Mouse (Mus musculus) liver, embryonic 15.5 days (tissue): ENCODE results near the gene Ifi35. TPM values are rescaled to one million over a fixed set of nuclear protein-coding genes. Genes with fewer than 3 reads are reported as not detected.
"Not testable (repeated sequence)": the region's sequence is repeated elsewhere in the genome, so short reads cannot be mapped to it uniquely, and the experiment has no call there.

Experiments used
- ATAC-seq: fragments of 200-750 bp; cut with Nextera tagmentation; 2 replicates; pipeline ENCODE4 v1.8.0; 2017; ENCODE audit warnings: moderate number of reproducible peaks, mild to moderate bottlenecking, moderate library complexity; ENCODE audit not compliant: insufficient read depth
- H3K27ac ChIP-seq: fragments of 300-500 bp; sonication (generic); replicated peaks from 2 replicates; pipeline ENCODE4 v1.5.1; 2015; ENCODE audit warnings: mild to moderate bottlenecking, inconsistent platforms
- H3K27me3 ChIP-seq: fragments of 300-500 bp; sonication (generic); 2 replicates; pipeline ENCODE4 v1.6.1; 2015; ENCODE audit warnings: mild to moderate bottlenecking, inconsistent platforms
- H3K36me3 ChIP-seq: fragments of 300-500 bp; sonication (generic); replicated peaks from 2 replicates; pipeline ENCODE4 v1.6.1; 2015; ENCODE audit warnings: moderate library complexity, mild to moderate bottlenecking, inconsistent platforms
- H3K4me1 ChIP-seq: fragments of 300-500 bp; sonication (generic); replicated peaks from 2 replicates; pipeline ENCODE4 v1.6.1; 2015; ENCODE audit warnings: inconsistent platforms
- H3K4me2 ChIP-seq: fragments of 300-500 bp; sonication (generic); 2 replicates; pipeline ENCODE4 v1.6.1; 2015; ENCODE audit warnings: moderate library complexity, mild to moderate bottlenecking, inconsistent platforms
- H3K4me3 ChIP-seq: fragments of 300-500 bp; sonication (generic); replicated peaks from 2 replicates; pipeline ENCODE4 v1.5.1; 2015; ENCODE audit warnings: mild to moderate bottlenecking, inconsistent platforms
- H3K9ac ChIP-seq: fragments of 300-500 bp; sonication (generic); 2 replicates; pipeline ENCODE4 v1.6.1; 2015; ENCODE audit warnings: moderate library complexity, mild to moderate bottlenecking, inconsistent platforms
- H3K9me3 ChIP-seq: fragments of 300-500 bp; sonication (generic); replicated peaks from 2 replicates; pipeline ENCODE4 v1.6.1; 2016; ENCODE audit warnings: inconsistent platforms
- WGBS: fragments of 180-500 bp; shearing (Covaris S2); methylation state at CpG from one replicate; pipeline ENCODE4 v1.1.7; 2015; ENCODE audit warnings: mixed read lengths; ENCODE audit not compliant: insufficient replicate concordance; 5-methylcytosine and 5-hydroxymethylcytosine counted together
- polyA plus RNA-seq: library from polyadenylated mRNA; unstranded; fragments of >200 nt; fragmentation: Nextera tagmentation; extraction: Ambion mirVana; gene quantifications from 2 replicates; pipeline ENCODE4 v1.2.1, GENCODE M21; 2015

Gene Ifi35
- polyA plus RNA-seq, 1 experiment from 2014 or later, result 29.6 TPM

DNA sequence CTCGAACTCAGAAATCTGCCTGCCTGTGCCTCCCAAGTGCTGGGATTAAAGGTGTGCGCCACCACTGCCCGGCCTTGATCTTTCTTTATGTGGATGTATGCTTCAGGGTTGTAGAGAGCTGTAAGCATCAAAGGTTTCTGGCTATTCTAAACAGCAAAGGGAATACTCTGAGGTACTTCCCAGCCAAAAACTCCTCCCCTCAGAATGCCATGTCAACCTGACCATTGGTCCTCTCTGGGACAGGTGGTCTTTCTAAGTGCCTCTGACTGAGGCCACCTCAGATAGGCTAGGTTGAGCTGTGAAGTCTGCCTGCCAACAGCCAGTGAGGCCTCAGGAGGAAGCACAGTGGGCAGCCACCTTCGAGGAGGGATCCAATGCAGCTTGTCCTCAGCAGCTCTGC, 692 bp downstream of the Ifi35 start:
- peak overlapping the region; percentile 76 for H3K4me2 ChIP-seq
- peaks cover 56% of the 10 kb centered on the region for H3K4me1 ChIP-seq
- 38% methylated on average over 4 of the region's 4 CpGs for WGBS
- no peaks in the 10 kb centered on the region for H3K27me3 ChIP-seq
- H3K36me3 ChIP-seq, result peaks cover 23% of the 10 kb centered on the region
- peak overlapping the region; percentile 69 for H3K9ac ChIP-seq
- peak; percentile 10; the same call in 1 of the 2 replicates for ATAC-seq
- no peaks in the 10 kb centered on the region for H3K9me3 ChIP-seq
- peak overlapping the region; percentile 93 for H3K27ac ChIP-seq
- peak overlapping the region; percentile 75 for H3K4me3 ChIP-seq

DNA sequence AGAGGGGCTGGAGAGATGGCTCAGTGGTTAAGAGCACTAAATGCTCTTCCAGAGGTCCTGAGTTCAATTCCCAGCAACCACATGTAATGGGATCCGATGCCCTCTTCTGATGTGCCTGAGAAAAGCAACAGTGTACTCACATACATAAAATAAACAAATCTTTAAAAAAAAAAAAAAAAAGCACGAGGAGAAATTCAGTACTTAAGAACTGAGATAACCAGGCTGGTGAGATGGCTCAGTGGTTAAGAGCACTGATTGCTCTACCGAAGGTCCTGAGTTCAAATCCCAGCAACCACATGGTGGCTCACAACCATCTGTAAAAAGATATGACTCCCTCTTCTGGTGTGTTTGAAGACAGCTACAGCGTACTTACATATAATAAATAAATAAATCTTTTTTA, 1.4 kb downstream of the Ifi35 start:
- Histone ChIP-seq H3K4me1 (peaks cover 52% of the 10 kb centered on the region), H3K36me3 (peaks cover 16% of the 10 kb centered on the region), H3K4me3 (peak overlapping the region; percentile 75), H3K27ac (peak overlapping the region; percentile 93), H3K4me2 (peak overlapping the region; percentile 76)
- not testable (repeated sequence) for H3K27me3 ChIP-seq, ATAC-seq, H3K9ac ChIP-seq, H3K9me3 ChIP-seq
- WGBS, result 59% methylated on average over 4 of the region's 4 CpGs

DNA sequence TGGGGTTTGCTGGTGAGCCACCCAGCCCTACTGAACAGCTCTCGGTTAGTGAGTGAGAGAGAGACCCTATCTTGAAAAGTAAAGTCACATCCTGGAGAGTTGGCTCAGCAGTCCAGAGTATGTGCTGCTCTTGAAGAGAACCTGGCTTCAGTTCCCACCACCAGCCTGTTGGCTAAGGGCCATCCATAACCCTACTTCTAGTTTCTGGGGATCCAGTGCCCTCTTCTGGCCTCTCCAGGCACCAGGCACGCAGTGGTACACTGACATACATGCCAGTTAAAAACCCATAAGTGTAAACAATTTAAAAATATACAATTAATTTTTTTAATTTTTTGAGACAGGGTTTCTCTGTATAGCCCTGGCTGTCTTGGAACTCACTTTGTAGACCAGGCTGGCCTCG, 2.2 kb downstream of the Ifi35 start:
- Histone ChIP-seq H3K9ac (no peak overlapping the region), H3K27me3 (no peaks in the 10 kb centered on the region), H3K27ac (no peak overlapping the region), H3K9me3 (no peaks in the 10 kb centered on the region), H3K4me3 (no peak overlapping the region), H3K4me1 (peaks cover 48% of the 10 kb centered on the region), H3K36me3 (peaks cover 8% of the 10 kb centered on the region), H3K4me2 (no peak overlapping the region)
- 83% methylated on average over 3 of the region's 3 CpGs for WGBS
- no peak for ATAC-seq

DNA sequence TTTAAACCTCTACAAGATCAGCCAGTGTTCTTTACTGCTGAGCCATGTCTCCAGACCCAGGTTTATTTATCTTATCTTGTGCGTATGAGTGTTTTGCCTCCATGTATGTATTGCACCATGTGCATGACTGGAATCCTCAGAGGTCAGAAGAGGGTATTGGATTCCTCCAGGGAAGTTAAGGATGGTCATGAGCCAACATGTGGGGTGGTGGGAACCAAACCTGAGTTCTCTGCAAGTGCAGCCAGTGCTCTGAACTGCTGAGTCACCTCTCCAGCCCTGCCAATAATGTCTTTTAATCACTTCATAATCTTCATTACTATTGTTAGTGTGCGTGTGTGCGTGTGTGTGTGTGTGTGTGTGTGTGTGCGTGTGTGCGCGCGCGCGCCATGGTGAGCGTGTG, 3.3 kb downstream of the Ifi35 start:
- no peak for ATAC-seq
- no peak overlapping the region for H3K4me2 ChIP-seq
- H3K4me3 ChIP-seq, result no peak overlapping the region
- H3K27me3 ChIP-seq, result no peaks in the 10 kb centered on the region
- no peaks in the 10 kb centered on the region for H3K9me3 ChIP-seq
- H3K27ac ChIP-seq, result no peak overlapping the region
- no peak overlapping the region for H3K9ac ChIP-seq
- 82% methylated on average over 10 of the region's 10 CpGs for WGBS
- peaks cover 3% of the 10 kb centered on the region; the same call in 1 of the 2 replicates for H3K36me3 ChIP-seq
- H3K4me1 ChIP-seq, result peaks cover 55% of the 10 kb centered on the region

DNA sequence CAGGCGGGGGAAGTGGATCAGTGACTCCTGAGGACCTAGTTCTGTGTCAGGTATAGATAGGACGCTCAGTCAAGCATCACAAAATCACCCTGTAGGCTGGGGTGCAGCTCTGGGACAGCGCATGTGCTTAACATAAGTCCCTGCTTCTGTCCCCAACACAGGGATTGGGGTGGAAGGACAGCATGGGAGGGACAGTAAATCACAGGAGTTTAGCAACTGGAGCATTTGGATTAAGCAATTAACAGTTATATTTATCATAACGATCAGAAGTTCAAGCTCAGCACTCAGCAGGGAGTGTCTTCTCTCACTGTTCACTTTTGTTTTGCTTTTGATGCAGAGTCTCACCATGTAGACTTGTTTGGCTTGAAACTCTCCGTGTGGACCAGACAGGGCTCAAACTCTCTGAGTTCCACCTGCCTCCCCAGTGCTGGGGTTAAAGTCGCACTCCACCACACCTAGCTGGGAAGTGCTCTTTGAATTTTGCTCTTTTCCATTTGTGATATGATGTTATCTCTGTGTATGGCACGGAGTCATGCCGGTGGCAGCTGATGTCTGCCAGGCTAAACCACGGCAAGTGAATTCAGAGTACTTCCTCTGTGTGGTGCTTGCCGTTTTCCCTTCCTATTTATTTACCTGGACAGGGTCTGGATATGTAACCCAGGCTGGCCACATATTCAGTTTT, 4.0 kb downstream of the Ifi35 start:
- peaks cover 9% of the 10 kb centered on the region; the same call in 1 of the 2 replicates for H3K36me3 ChIP-seq
- H3K4me3 ChIP-seq, result no peak overlapping the region
- no peaks in the 10 kb centered on the region for H3K9me3 ChIP-seq
- no peak overlapping the region for H3K4me2 ChIP-seq
- no peak overlapping the region for H3K9ac ChIP-seq
- 48% methylated on average over 10 of the region's 10 CpGs for WGBS
- peaks cover 55% of the 10 kb centered on the region for H3K4me1 ChIP-seq
- no peaks in the 10 kb centered on the region for H3K27me3 ChIP-seq
- no peak for ATAC-seq
- H3K27ac ChIP-seq, result no peak overlapping the region

DNA sequence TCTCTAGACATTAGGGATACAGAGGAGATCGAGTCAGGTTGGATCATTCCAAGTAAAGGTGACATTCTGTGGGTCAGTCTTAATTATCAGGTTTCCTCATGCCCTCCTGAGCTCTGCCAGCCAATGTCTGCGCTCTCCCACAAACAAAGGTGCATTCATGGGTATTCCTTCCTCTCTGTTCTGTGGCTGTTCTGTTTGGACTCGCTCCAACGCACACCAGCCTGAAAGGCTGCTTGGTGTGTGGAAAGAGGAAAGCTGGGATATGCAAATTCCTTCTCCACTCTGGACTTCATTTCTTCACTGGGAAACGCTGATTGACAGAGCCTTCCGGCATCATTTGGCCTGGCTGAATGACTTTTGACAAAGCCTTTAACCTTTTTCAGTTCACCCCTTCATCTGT, 6.5 kb downstream of the Ifi35 start:
- Histone ChIP-seq H3K27me3 (no peaks in the 10 kb centered on the region), H3K4me3 (no peak overlapping the region), H3K36me3 (peaks cover 32% of the 10 kb centered on the region), H3K9me3 (no peaks in the 10 kb centered on the region), H3K9ac (no peak overlapping the region), H3K4me1 (peaks cover 48% of the 10 kb centered on the region), H3K4me2 (no peak overlapping the region), H3K27ac (no peak overlapping the region)
- WGBS, result 83% methylated on average over 6 of the region's 6 CpGs
- no peak for ATAC-seq

DNA sequence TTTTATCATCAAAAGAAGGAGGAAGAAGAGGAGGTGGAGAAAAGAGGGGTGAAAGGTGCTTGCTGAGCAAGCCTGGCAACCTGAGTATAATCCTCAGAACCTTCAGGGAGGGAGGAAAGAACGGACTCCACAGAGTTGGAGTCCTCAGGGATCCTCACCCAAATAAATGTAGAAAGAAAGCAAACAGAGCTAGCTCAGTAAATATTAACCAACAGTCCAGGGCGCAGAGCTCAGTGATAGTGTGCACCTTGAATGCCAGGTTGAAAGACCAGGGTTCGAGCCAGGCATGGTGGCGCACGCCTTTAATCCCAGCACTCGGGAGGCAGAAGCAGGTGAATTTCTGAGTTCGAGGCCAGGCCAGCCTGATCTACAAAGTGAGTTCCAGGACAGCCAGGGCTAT, 7.4 kb downstream of the Ifi35 start:
- Histone ChIP-seq H3K9ac (no peak overlapping the region), H3K9me3 (no peaks in the 10 kb centered on the region), H3K4me3 (no peak overlapping the region), H3K27me3 (no peaks in the 10 kb centered on the region), H3K36me3 (peaks cover 41% of the 10 kb centered on the region), H3K27ac (no peak overlapping the region), H3K4me2 (no peak overlapping the region), H3K4me1 (peaks cover 45% of the 10 kb centered on the region)
- ATAC-seq, result no peak
- 74% methylated on average over 7 of the region's 7 CpGs for WGBS

DNA sequence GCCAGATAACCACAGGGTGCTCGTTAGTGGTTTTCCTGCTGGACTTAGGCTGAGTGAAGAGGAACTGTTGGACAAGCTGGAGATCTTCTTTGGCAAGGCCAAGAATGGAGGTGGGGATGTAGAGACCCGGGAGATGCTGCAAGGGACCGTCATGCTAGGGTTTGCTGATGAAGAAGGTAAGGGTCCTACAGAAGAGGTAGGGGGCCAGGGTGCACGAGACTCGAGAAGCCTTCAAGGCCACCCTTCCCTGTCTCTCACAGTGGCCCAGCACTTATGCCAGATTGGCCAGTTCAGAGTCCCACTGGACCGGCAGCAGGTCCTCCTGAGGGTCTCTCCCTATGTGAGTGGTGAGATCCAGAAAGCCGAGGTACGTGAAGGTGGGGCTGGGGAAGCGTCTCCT, 9.4 kb downstream of the Ifi35 start:
- Histone ChIP-seq H3K9me3 (no peaks in the 10 kb centered on the region), H3K9ac (no peak overlapping the region), H3K4me2 (no peak overlapping the region), H3K4me3 (no peak overlapping the region), H3K27ac (no peak overlapping the region), H3K36me3 (peaks cover 46% of the 10 kb centered on the region), H3K27me3 (0 out of 2 replicates have a peak, but pooled peaks cover 3% of the 10 kb centered on the region), H3K4me1 (peaks cover 32% of the 10 kb centered on the region)
- WGBS, result 82% methylated on average over 9 of the region's 9 CpGs
- no peak for ATAC-seq

DNA sequence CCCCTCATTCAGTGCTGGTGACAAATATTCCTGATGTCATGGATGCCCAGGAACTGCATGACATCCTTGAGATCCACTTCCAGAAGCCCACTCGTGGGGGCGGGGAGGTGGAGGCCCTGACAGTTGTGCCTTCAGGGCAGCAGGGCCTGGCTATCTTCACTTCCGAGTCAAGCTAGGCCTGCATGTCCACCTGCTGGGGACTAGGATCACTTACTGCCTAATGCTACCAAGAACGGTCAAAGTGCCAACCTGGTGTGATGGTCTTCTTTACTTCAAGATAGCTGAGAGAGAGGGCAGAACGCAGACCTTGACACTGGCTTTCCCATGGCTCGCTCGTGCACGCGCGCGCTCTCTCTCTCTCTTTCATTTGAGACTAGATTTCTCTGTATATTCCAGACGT, 10.0 kb downstream of the Ifi35 start:
- Histone ChIP-seq H3K9me3 (no peaks in the 10 kb centered on the region), H3K4me2 (no peak overlapping the region), H3K36me3 (peaks cover 46% of the 10 kb centered on the region), H3K27ac (no peak overlapping the region), H3K4me3 (no peak overlapping the region), H3K4me1 (peaks cover 38% of the 10 kb centered on the region), H3K27me3 (peaks cover 3% of the 10 kb centered on the region; the same call in 1 of the 2 replicates), H3K9ac (no peak overlapping the region)
- no peak for ATAC-seq
- 82% methylated on average over 12 of the region's 12 CpGs for WGBS

DNA sequence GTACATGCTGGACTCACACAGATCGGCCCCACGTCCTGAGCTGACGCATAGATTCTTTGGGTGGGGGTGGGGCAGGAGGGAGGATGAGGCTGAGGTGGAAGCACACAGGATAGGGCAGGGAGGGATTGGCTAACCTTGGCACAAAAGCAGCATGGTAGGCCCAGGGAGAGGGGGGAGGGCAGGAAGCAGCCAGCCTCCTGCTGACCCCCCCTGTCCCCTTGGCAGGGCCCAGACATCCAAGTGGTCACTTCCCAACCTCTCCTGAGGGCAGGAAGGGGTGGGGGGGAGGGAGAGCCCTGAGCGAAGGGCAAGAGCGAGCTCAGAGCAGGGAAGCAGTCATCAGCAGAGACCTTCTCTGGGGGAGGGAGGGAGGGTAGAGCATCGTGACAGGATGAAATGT, 11.5 kb downstream of the Ifi35 start:
- WGBS, result 77% methylated on average over 6 of the region's 6 CpGs
- peaks cover 17% of the 10 kb centered on the region for H3K27me3 ChIP-seq
- no peak overlapping the region for H3K9ac ChIP-seq
- no peak overlapping the region for H3K27ac ChIP-seq
- H3K36me3 ChIP-seq, result peaks cover 46% of the 10 kb centered on the region
- no peaks in the 10 kb centered on the region for H3K9me3 ChIP-seq
- no peak for ATAC-seq
- H3K4me2 ChIP-seq, result no peak overlapping the region
- H3K4me1 ChIP-seq, result peaks cover 49% of the 10 kb centered on the region
- H3K4me3 ChIP-seq, result no peak overlapping the region

DNA sequence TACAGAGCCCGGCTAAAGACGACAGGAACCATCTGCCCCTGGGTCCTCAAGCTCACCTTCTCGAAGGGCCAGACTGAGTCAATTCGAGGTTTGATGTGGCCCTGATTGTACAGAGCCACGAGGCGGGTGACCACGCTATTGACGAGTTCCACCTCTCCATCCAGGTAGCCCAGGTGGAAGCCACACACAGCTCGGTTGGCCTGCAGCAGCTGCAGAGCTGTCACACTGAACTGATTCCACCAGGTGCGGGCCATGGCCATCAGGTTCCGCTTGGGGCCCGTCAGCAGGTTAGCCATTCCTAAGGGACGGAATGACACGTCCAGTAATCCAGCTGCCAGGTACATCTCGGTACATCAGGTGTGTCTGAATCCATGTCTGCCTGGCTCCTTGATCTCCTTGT, 12.1 kb downstream of the Ifi35 start:
- H3K9me3 ChIP-seq, result no peaks in the 10 kb centered on the region
- ATAC-seq, result no peak
- WGBS, result 75% methylated on average over 15 of the region's 15 CpGs
- H3K4me2 ChIP-seq, result no peak overlapping the region
- H3K4me3 ChIP-seq, result no peak overlapping the region
- no peak overlapping the region for H3K9ac ChIP-seq
- no peak overlapping the region for H3K27ac ChIP-seq
- peaks cover 55% of the 10 kb centered on the region for H3K4me1 ChIP-seq
- peaks cover 46% of the 10 kb centered on the region for H3K36me3 ChIP-seq
- peaks cover 23% of the 10 kb centered on the region for H3K27me3 ChIP-seq

DNA sequence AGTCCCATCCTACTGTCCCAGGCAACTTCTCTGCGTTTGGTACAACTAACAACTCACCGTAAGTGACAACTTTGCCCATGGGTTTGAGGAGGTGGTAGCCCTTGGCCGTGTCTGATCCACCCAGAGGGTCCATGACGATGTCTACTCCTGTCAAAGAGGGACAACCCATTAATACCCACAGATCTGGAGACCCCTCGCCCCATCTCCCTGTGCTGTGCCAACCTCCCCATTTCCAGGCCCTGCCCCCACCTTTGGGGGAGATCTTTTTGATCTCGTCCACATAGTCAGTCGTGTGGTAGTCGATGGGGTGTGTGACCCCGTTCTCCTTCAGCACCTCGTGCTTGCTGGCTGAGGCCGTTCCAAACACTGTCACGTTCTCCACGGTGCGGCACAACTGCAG, 13.9 kb downstream of the Ifi35 start:
- H3K4me1 ChIP-seq, result peaks cover 65% of the 10 kb centered on the region
- no peak overlapping the region for H3K9ac ChIP-seq
- peaks cover 38% of the 10 kb centered on the region for H3K36me3 ChIP-seq
- peaks cover 41% of the 10 kb centered on the region for H3K27me3 ChIP-seq
- H3K4me3 ChIP-seq, result no peak overlapping the region
- WGBS, result 78% methylated on average over 14 of the region's 14 CpGs
- H3K27ac ChIP-seq, result no peak overlapping the region
- ATAC-seq, result no peak
- H3K4me2 ChIP-seq, result no peak overlapping the region
- no peaks in the 10 kb centered on the region for H3K9me3 ChIP-seq
